Mouse (Mus musculus) heart, embryonic 12.5 days (tissue): Measurements from ENCODE around the gene Ctnna3. TPM values are rescaled to one million over a fixed set of nuclear protein-coding genes. Genes with fewer than 3 reads are reported as not detected.

Experiments used
- ATAC-seq: fragments of 200-750 bp; cut with Nextera tagmentation; 2 replicates; pipeline ENCODE4 v1.8.0; 2017; ENCODE audit warnings: moderate TSS enrichment, moderate library complexity; ENCODE audit not compliant: insufficient number of reproducible peaks, low FRiP score
- H3K27ac ChIP-seq: fragments of 300-500 bp; sonication (generic); 2 replicates; pipeline ENCODE4 v1.5.1; 2016; ENCODE audit warnings: mild to moderate bottlenecking, moderate library complexity; ENCODE audit not compliant: poor library complexity, severe bottlenecking
- H3K27me3 ChIP-seq: fragments of 300-500 bp; sonication (generic); replicated peaks from 2 replicates; pipeline ENCODE4 v1.6.1; 2016; ENCODE audit warnings: mild to moderate bottlenecking, moderate library complexity
- H3K36me3 ChIP-seq: fragments of 300-500 bp; sonication (generic); 2 replicates; pipeline ENCODE4 v1.6.1; 2016; ENCODE audit warnings: mild to moderate bottlenecking, moderate library complexity
- H3K4me1 ChIP-seq: fragments of 300-500 bp; sonication (generic); replicated peaks from 2 replicates; pipeline ENCODE4 v1.6.1; 2016; ENCODE audit warnings: mild to moderate bottlenecking
- H3K4me2 ChIP-seq: fragments of 300-500 bp; sonication (generic); 2 replicates; pipeline ENCODE4 v1.6.1; 2016; ENCODE audit warnings: mild to moderate bottlenecking, moderate library complexity
- H3K4me3 ChIP-seq: fragments of 300-500 bp; sonication (generic); 2 replicates; pipeline ENCODE4 v1.5.1; 2016; ENCODE audit warnings: mild to moderate bottlenecking
- H3K9ac ChIP-seq: fragments of 300-500 bp; sonication (generic); 2 replicates; pipeline ENCODE4 v1.6.1; 2016; ENCODE audit warnings: mild to moderate bottlenecking, moderate library complexity
- H3K9me3 ChIP-seq: fragments of 300-500 bp; sonication (generic); replicated peaks from 2 replicates; pipeline ENCODE4 v1.6.1; 2016; ENCODE audit warnings: mild to moderate bottlenecking, moderate library complexity
- WGBS: fragments of 180-500 bp; shearing (Covaris S2); methylation state at CpG from one replicate; pipeline ENCODE4 v1.1.7; 2016; 5-methylcytosine and 5-hydroxymethylcytosine counted together
- polyA plus RNA-seq: library from polyadenylated mRNA; unstranded; fragments of >200 nt; fragmentation: Nextera tagmentation; extraction: Ambion mirVana; gene quantifications from 2 replicates; pipeline ENCODE4 v1.2.1, GENCODE M21; 2016

Gene Ctnna3
- polyA plus RNA-seq, 1 experiment from 2014 or later = 24.0 TPM

DNA sequence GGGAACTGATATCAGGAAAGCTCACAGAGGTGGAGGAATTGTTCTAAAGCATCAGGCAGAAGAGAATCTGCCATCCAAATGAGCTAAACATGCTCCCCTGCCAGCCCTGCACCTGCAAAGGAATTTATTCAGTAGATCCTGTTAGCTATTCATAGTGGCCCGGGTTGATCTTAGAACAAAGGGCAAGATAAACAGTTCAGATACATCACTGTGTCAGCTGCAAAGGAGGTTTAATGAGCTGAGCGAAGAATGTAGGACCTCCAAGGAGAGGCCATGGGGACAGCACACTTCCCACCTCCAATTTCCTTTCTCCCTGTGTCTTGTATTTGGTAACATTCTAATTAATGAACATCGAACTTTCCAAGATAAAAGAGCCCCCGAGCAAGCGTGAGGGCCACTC is 1206.9 kb downstream of the Ctnna3 start:
- no peaks in the 10 kb centered on the region for H3K4me1 ChIP-seq
- no peak for ATAC-seq
- H3K36me3 ChIP-seq = no peaks in the 10 kb centered on the region
- H3K27me3 ChIP-seq = no peaks in the 10 kb centered on the region
- H3K9ac ChIP-seq = no peak overlapping the region
- H3K27ac ChIP-seq = no peak overlapping the region
- no peak overlapping the region for H3K4me3 ChIP-seq
- H3K4me2 ChIP-seq = no peak overlapping the region
- no peaks in the 10 kb centered on the region for H3K9me3 ChIP-seq
- 70% methylated on average over 5 of the region's 5 CpGs for WGBS

DNA sequence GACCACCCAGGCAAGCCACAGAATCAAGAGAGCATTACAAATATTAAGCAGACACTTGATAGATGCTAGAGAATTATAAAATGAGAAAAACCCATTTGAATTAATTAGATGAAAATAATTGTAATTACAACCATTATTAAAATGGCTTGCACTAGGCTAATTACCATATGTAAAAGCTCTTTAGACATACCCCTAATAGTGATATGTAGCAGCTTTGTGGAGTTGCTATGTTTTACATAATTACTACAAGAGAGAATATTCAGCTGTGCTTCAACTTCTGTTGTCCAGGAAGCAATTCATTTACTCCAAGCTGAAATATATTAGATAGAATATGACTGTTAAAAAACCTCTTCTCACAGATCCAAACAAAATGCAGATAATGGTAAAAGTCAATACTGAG is 1209.2 kb downstream of the Ctnna3 start:
- no peak for ATAC-seq

GRCm38 (mm10) chr10:64641093-64641492 is 1211.2 kb downstream of the Ctnna3 start:
- Histone ChIP-seq H3K4me3 (no peak overlapping the region), H3K4me2 (no peak overlapping the region), H3K27me3 (no peaks in the 10 kb centered on the region), H3K36me3 (no peaks in the 10 kb centered on the region), H3K4me1 (no peaks in the 10 kb centered on the region), H3K9me3 (no peaks in the 10 kb centered on the region), H3K27ac (no peak overlapping the region), H3K9ac (no peak overlapping the region)
- ATAC-seq = no peak
- WGBS = 80% methylated on average over 4 of the region's 4 CpGs

More for the DNA sequence above, 1209.2 kb downstream of the Ctnna3 start:
- Histone ChIP-seq H3K36me3 (no peaks in the 10 kb centered on the region), H3K9ac (no peak overlapping the region), H3K9me3 (no peaks in the 10 kb centered on the region), H3K4me3 (no peak overlapping the region), H3K4me1 (no peaks in the 10 kb centered on the region), H3K27ac (no peak overlapping the region), H3K27me3 (no peaks in the 10 kb centered on the region), H3K4me2 (no peak overlapping the region)

DNA sequence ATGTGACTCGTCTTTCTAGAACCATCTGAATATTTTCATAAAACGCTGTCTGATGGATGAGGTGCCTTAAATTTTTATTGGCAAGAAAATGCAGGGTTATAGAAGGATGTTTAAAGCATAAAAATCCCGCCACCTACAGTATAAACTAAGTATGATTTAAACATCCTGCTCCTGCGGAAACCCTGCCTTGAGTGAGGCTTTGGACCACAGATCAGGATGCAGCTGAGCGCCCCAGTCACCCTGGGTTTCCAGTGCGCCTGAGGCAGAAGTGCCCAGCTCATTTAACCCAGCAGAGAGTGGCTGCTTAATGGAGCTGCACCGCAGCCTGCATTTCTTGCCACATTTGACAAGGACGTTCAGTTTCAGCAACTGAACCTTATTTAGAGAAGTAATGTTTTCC is 1211.7 kb downstream of the Ctnna3 start:
- Histone ChIP-seq H3K36me3 (no peaks in the 10 kb centered on the region), H3K27me3 (no peaks in the 10 kb centered on the region), H3K4me1 (no peaks in the 10 kb centered on the region), H3K4me3 (no peak overlapping the region), H3K9me3 (no peaks in the 10 kb centered on the region), H3K27ac (no peak overlapping the region), H3K4me2 (no peak overlapping the region), H3K9ac (no peak overlapping the region)
- WGBS = 67% methylated on average over 8 of the region's 8 CpGs
- no peak for ATAC-seq

DNA sequence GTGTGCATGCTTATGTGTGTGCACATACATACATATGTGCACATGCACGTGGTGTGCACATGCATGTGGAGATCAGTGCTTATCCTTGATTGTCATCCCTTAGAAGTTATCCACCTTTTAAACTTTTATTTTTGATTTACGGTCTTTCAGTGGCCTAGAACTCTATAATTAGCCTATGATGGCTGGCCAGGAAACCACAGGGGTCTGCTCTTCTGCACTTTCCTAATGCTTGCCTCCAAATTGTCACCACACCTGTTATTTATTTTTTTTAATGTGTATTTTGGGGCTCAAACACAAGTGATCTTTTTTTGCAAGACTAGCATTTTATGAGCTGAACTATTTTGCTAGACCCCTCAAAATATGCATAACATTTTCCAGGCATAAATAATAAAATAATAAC is 1214.1 kb downstream of the Ctnna3 start:
- Histone ChIP-seq H3K4me2 (no peak overlapping the region), H3K4me3 (no peak overlapping the region), H3K27me3 (no peaks in the 10 kb centered on the region), H3K27ac (no peak overlapping the region), H3K4me1 (no peaks in the 10 kb centered on the region), H3K9ac (no peak overlapping the region), H3K36me3 (no peaks in the 10 kb centered on the region), H3K9me3 (no peaks in the 10 kb centered on the region)
- WGBS = 82% methylated on average over 2 of the region's 2 CpGs
- no peak for ATAC-seq

DNA sequence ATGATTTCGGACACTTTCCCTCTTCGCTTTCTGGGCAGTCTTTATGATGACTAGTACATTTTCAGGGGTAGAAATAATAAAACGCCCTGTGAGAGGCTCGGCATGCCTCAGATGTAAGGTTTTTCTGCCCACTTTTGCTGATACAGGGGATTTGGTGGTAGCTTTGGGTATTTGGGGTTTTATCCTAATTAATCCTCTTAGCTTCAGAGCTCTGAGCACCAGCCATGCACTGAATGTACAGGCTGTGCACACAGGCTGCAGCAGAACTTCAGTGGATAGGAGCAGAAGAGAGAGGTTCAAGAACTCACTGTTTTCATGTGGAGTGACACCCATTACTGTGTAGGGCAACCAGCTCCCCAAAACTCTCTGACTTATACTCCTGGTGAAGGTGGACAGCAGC is 1231.3 kb downstream of the Ctnna3 start:
- ATAC-seq = no peak
- WGBS = 73% methylated on average over 4 of the region's 4 CpGs
- Histone ChIP-seq H3K27ac (no peak overlapping the region), H3K36me3 (no peaks in the 10 kb centered on the region), H3K27me3 (no peaks in the 10 kb centered on the region), H3K9me3 (no peaks in the 10 kb centered on the region), H3K4me1 (no peaks in the 10 kb centered on the region), H3K4me3 (no peak overlapping the region), H3K9ac (no peak overlapping the region), H3K4me2 (no peak overlapping the region)

DNA sequence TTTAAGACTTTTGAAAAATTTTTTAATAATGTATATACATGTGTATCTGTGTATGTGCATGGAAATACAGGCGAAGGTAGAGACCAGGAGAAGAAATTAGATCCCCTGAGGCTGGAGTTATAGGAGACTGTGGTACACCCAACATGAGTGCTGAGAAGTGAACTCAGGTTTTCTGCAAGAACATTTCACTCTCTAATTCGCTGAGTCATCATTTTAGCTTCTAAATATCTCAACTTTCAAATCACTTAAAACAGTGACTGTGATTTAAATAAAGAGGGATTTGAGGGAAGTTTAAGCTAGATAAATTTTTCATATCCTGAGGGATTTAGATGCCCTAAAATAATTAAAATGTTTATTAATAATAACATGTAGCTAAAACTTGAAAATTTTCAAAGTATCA is 1241.6 kb downstream of the Ctnna3 start:
- no peaks in the 10 kb centered on the region for H3K9me3 ChIP-seq
- ATAC-seq = no peak
- H3K4me1 ChIP-seq = no peaks in the 10 kb centered on the region
- H3K27me3 ChIP-seq = no peaks in the 10 kb centered on the region
- 63% methylated on average over 2 of the region's 2 CpGs for WGBS
- H3K4me3 ChIP-seq = no peak overlapping the region
- H3K27ac ChIP-seq = no peak overlapping the region
- H3K4me2 ChIP-seq = no peak overlapping the region
- H3K9ac ChIP-seq = no peak overlapping the region
- H3K36me3 ChIP-seq = no peaks in the 10 kb centered on the region

GRCm38 (mm10) chr10:64675796-64676195 is 1245.9 kb downstream of the Ctnna3 start:
- H3K9ac ChIP-seq = no peak overlapping the region
- H3K4me1 ChIP-seq = no peaks in the 10 kb centered on the region
- no peak overlapping the region for H3K4me3 ChIP-seq
- H3K27me3 ChIP-seq = no peaks in the 10 kb centered on the region
- H3K27ac ChIP-seq = no peak overlapping the region
- no peaks in the 10 kb centered on the region for H3K9me3 ChIP-seq
- no peak for ATAC-seq
- H3K4me2 ChIP-seq = no peak overlapping the region
- 83% methylated on average over 3 of the region's 3 CpGs for WGBS
- H3K36me3 ChIP-seq = no peaks in the 10 kb centered on the region

DNA sequence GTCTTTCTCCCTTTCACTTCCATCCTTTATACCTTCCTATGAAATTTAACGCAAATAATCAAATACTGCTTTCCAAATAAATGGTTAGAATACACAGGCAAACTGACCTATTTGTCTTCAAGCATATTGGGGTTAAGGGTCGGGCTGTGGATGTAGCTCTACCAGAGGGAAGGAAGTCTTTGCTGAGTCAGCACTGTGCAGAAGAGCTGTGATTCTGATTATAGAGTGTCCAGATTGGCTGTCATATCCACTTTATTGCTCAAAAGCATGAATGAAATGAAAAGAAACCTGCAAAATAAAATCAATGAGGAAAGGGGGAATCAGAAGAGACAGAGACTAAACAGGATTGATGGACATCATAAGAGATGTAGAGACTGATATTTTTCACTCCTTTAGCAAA is 1280.1 kb downstream of the Ctnna3 start:
- no peak overlapping the region for H3K9ac ChIP-seq
- 74% methylated on average over 2 of the region's 2 CpGs for WGBS

DNA sequence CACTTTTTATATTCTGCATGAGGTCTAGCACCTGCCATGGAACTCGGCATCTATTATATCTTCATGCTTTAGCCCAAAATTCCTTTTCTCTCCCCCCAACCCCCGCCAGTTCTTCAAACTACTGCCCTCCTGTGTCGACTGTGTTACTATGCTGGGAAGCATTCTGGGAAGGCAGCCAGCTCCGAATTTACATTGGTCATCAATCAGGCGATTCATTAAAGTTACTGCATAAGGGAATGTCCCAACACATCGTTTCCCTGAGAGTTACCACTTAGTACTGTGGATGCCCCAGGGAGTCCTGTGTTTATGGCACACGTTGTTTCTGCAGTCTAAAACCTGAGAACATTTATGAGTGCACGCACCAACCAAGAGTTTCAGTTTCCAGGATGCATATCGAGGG is 1288.1 kb downstream of the Ctnna3 start:
- Histone ChIP-seq H3K4me3 (no peak overlapping the region), H3K4me2 (no peak overlapping the region), H3K27me3 (no peaks in the 10 kb centered on the region), H3K9me3 (no peaks in the 10 kb centered on the region), H3K4me1 (no peaks in the 10 kb centered on the region), H3K9ac (no peak overlapping the region), H3K36me3 (no peaks in the 10 kb centered on the region), H3K27ac (no peak overlapping the region)
- WGBS = 75% methylated on average over 9 of the region's 9 CpGs
- ATAC-seq = no peak

More for the DNA sequence above, 1280.1 kb downstream of the Ctnna3 start:
- H3K36me3 ChIP-seq = no peaks in the 10 kb centered on the region
- H3K4me1 ChIP-seq = no peaks in the 10 kb centered on the region
- H3K27me3 ChIP-seq = no peaks in the 10 kb centered on the region
- H3K4me2 ChIP-seq = no peak overlapping the region
- no peak for ATAC-seq
- no peak overlapping the region for H3K4me3 ChIP-seq
- no peaks in the 10 kb centered on the region for H3K9me3 ChIP-seq
- H3K27ac ChIP-seq = no peak overlapping the region

GRCm38 (mm10) chr10:64735692-64736091 is 1305.8 kb downstream of the Ctnna3 start:
- Histone ChIP-seq H3K9ac (no peak overlapping the region), H3K4me2 (no peak overlapping the region), H3K4me3 (no peak overlapping the region), H3K27me3 (no peaks in the 10 kb centered on the region), H3K27ac (no peak overlapping the region), H3K4me1 (no peaks in the 10 kb centered on the region), H3K36me3 (no peaks in the 10 kb centered on the region), H3K9me3 (no peaks in the 10 kb centered on the region)
- no peak for ATAC-seq
- WGBS = 67% methylated on average over 2 of the region's 2 CpGs

- no peaks in the 10 kb centered on the region for H3K4me1 ChIP-seq
- no peaks in the 10 kb centered on the region for H3K9me3 ChIP-seq
- no peaks in the 10 kb centered on the region for H3K36me3 ChIP-seq
- no peak overlapping the region for H3K9ac ChIP-seq
- H3K4me2 ChIP-seq = no peak overlapping the region
- 19% methylated on average over 2 of the region's 2 CpGs for WGBS
- no peaks in the 10 kb centered on the region for H3K27me3 ChIP-seq
- no peak for ATAC-seq
- no peak overlapping the region for H3K27ac ChIP-seq
- no peak overlapping the region for H3K4me3 ChIP-seq
These were observed 1306.7 kb downstream of the Ctnna3 start for GRCm38 (mm10) chr10:64736616-64737015.
